Mouse (Mus musculus) CH12.LX (cell line): ENCODE measurements around the gene Rbpjl.

Experiments
- CTCF ChIP-seq, 2 experiments: IDR thresholded peaks in 1 of 2; conservative IDR thresholded peaks in 1 of 2; 2 replicates each; pipeline ENCODE4 v1.5.1; 2011 to 2012; ENCODE audit warnings: low read depth in 2 of 2, low read length in 2 of 2, improper control_type of control experiment in 1 of 2, inconsistent platforms in 1 of 2, mild to moderate bottlenecking in 1 of 2, moderate library complexity in 1 of 2
- EP300 ChIP-seq: IDR thresholded peaks from 2 replicates; pipeline ENCODE4 v1.6.1; 2011; ENCODE audit warnings: low read length, improper control_type of control experiment
- HCFC1 ChIP-seq: IDR thresholded peaks from 2 replicates; pipeline ENCODE4 v1.6.1; 2012; ENCODE audit warnings: low read depth, mild to moderate bottlenecking, inconsistent platforms, low read length, improper control_type of control experiment
- IRF4 ChIP-seq: IDR thresholded peaks from 2 replicates; pipeline ENCODE4 v1.6.1; 2014; ENCODE audit warnings: low read depth, mild to moderate bottlenecking, inconsistent platforms, low read length, improper control_type of control experiment
- POLR2A ChIP-seq: IDR thresholded peaks from 2 replicates; pipeline ENCODE4 v1.6.1; 2011; ENCODE audit warnings: low read depth, mild to moderate bottlenecking, improper control_type of control experiment, low read length
- POLR2AphosphoS2 ChIP-seq: IDR thresholded peaks from 2 replicates; pipeline ENCODE4 v1.6.1; 2011; ENCODE audit warnings: low read depth, low read length, improper control_type of control experiment
- UBTF ChIP-seq: IDR thresholded peaks from 2 replicates; pipeline ENCODE4 v1.6.1; 2012; ENCODE audit warnings: low read depth, mild to moderate bottlenecking, inconsistent platforms, low read length, improper control_type of control experiment, moderate library complexity
- USF1 ChIP-seq: IDR thresholded peaks from 2 replicates; pipeline ENCODE4 v1.6.1; 2014; ENCODE audit warnings: low read depth, mild to moderate bottlenecking, inconsistent platforms, low read length, improper control_type of control experiment
- ZKSCAN1 ChIP-seq: IDR thresholded peaks from 2 replicates; pipeline ENCODE4 v1.6.1; 2012; ENCODE audit warnings: low read depth, inconsistent platforms, low read length, improper control_type of control experiment, borderline replicate concordance
- ZNF384 ChIP-seq: IDR thresholded peaks from 2 replicates; pipeline ENCODE4 v1.6.1; 2012; ENCODE audit warnings: low read depth, low read length, improper control_type of control experiment, inconsistent platforms

DNA sequence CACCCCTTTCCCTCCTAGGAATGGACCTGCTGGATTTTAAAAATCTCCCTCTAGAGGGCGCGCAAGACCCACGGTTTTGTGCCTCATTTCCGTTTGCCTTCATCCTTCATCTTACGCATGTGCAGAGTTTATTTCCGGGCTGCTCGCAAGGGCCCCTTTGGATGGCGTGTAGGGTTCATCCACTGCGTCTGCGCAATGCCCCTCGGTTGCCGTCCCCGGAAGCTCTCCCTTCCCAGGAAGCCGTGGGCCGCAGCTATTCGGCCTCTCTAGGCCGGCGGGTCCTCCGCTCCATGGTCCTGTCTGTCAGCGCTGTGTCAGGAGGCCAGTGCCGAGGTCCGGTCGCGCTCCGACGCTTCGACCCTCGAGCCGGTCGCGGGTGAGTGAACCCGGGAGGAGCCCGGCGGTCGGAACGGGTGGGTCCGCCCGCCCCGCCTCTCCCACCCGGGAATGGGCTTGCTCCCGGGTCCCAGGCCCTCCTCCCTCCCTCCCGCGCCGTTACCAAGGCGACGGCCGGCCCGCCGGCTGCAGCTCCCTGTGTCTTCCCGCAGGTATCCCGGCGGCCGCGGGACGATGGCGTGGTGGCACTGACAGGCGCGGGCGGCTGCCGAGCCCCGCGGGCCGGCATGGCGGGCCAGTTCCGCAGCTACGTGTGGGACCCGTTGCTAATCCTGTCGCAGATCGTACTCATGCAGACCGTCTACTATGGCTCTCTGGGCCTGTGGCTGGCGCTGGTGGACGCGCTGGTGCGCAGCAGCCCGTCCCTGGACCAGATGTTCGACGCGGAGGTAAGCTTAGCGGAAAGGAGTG, 58.0 kb downstream of the Rbpjl start, which contains the start of gene Gm20458:
- TF ChIP-seq USF1 (no peak), CTCF (conservative IDR thresholded peaks at IDR 0.05 in 1 of 2, IDR thresholded peaks at IDR 0.05 in 1 of 2; ENCODE audit: low read depth in 2 of 2, low read length in 2 of 2) (peak; percentile 36 to 91; a peak in 3 of 4 replicates), UBTF (0 out of 2 replicates have a peak, but pooled peaks have one; percentile 53), EP300 (no peak), POLR2A (peak; percentile 79), IRF4 (peak; percentile 68), ZNF384 (no peak; the same call in none of the 2 replicates), ZKSCAN1 (no peak), POLR2AphosphoS2 (peak; percentile 83), HCFC1 (peak; percentile 98)
